Mouse (Mus musculus) midbrain, embryonic 16.5 days (tissue): ENCODE measurements at regions not wholly inside any gene's neighbourhood (a gene's known extent, or its start where the extent isn't known, plus 50 kb on each side); places are given as distances from the start of the nearest gene placed in this dataset.

Experiments
- ATAC-seq: fragments of 200-750 bp; cut with Nextera tagmentation; 2 replicates; pipeline ENCODE4 v1.8.0; 2017; ENCODE audit warnings: moderate TSS enrichment
- H3K27ac ChIP-seq: fragments of 300-500 bp; sonication (generic); 2 replicates; pipeline ENCODE4 v1.5.1; 2014; ENCODE audit warnings: mild to moderate bottlenecking, low read length, mixed read lengths
- H3K27me3 ChIP-seq: fragments of 300-500 bp; sonication (generic); 2 replicates; pipeline ENCODE4 v1.6.1; 2014; ENCODE audit warnings: low read depth, low read length, mixed read lengths; ENCODE audit not compliant: control insufficient read depth, insufficient read depth
- H3K36me3 ChIP-seq: fragments of 300-500 bp; sonication (generic); 2 replicates; pipeline ENCODE4 v1.6.1; 2014; ENCODE audit warnings: mild to moderate bottlenecking, low read length, moderate library complexity, mixed read lengths; ENCODE audit not compliant: control insufficient read depth, insufficient read depth
- H3K4me1 ChIP-seq: fragments of 300-500 bp; sonication (generic); 2 replicates; pipeline ENCODE4 v1.6.1; 2014; ENCODE audit warnings: mild to moderate bottlenecking, low read length, mixed read lengths; ENCODE audit not compliant: control insufficient read depth, insufficient read depth
- H3K4me2 ChIP-seq: fragments of 300-500 bp; sonication (generic); 2 replicates; pipeline ENCODE4 v1.6.1; 2014; ENCODE audit warnings: mild to moderate bottlenecking, low read length, mixed read lengths
- H3K4me3 ChIP-seq: fragments of 300-500 bp; sonication (generic); 2 replicates; pipeline ENCODE4 v1.5.1; 2014; ENCODE audit warnings: low read depth, mild to moderate bottlenecking, low read length, moderate library complexity, mixed read lengths
- H3K9ac ChIP-seq: fragments of 300-500 bp; sonication (generic); 2 replicates; pipeline ENCODE4 v1.6.1; 2014; ENCODE audit warnings: low read depth, low read length, mixed read lengths
- H3K9me3 ChIP-seq: fragments of 300-500 bp; sonication (generic); replicated peaks from 2 replicates; pipeline ENCODE4 v1.6.1; 2014; ENCODE audit warnings: mild to moderate bottlenecking, low read length, mixed read lengths; ENCODE audit not compliant: control insufficient read depth, poor library complexity, severe bottlenecking
- WGBS: fragments of 180-500 bp; shearing (Covaris S2); extraction: QIAGEN DNeasy Blood & Tissue Kit; methylation state at CpG from one replicate; pipeline ENCODE4 v1.1.7; 2014; 5-methylcytosine and 5-hydroxymethylcytosine counted together

- no peak overlapping the region for H3K4me3 ChIP-seq
- H3K9me3 ChIP-seq = no peaks in the 10 kb centered on the region
- no peak overlapping the region for H3K9ac ChIP-seq
- H3K36me3 ChIP-seq = no peaks in the 10 kb centered on the region
- 59% methylated on average over 10 of the region's 10 CpGs for WGBS
- ATAC-seq = no peak
- no peaks in the 10 kb centered on the region for H3K27me3 ChIP-seq
- H3K4me2 ChIP-seq = no peak overlapping the region
- H3K4me1 ChIP-seq = peaks cover 14% of the 10 kb centered on the region
- H3K27ac ChIP-seq = no peak overlapping the region
Measured at GRCm38 (mm10) chr8:125314221-125314984, 255.2 kb downstream of the Sipa1l2 start.

- peak; percentile 36; the same call in 1 of the 2 replicates for ATAC-seq
- no peak overlapping the region for H3K4me2 ChIP-seq
- 32% methylated on average over 11 of the region's 11 CpGs for WGBS
- no peak overlapping the region for H3K9ac ChIP-seq
- H3K4me3 ChIP-seq = no peak overlapping the region
- H3K9me3 ChIP-seq = no peaks in the 10 kb centered on the region
- H3K36me3 ChIP-seq = no peaks in the 10 kb centered on the region
- H3K4me1 ChIP-seq = peaks cover 14% of the 10 kb centered on the region
- H3K27ac ChIP-seq = no peak overlapping the region
- H3K27me3 ChIP-seq = no peaks in the 10 kb centered on the region
Measured at GRCm38 (mm10) chr8:125311228-125312053, 257.4 kb downstream of the Disc1 start.
